Mouse (Mus musculus): ENCODE measurements around the gene Tgfa.

Tgfa gene

GRCm38 (mm10) chr6:86194941-86195932, at the start of gene Tgfa:
Gene Tgfa, plus strand, starts transcription at chr6:86195223.
- no peak for DNase-seq (ENCODE audit: low read depth)

- no peak for DNase-seq (ENCODE audit: low read depth)
Measured at GRCm38 (mm10) chr6:86148518-86148917, 46.5 kb upstream of the Tgfa start.

GRCm38 (mm10) chr6:86149001-86149400, 46.0 kb upstream of the Tgfa start:
- no peak for DNase-seq (ENCODE audit: low read depth)

- no peak for DNase-seq (ENCODE audit: low read depth)
Measured at GRCm38 (mm10) chr6:86152676-86153075, 42.3 kb upstream of the Tgfa start.

GRCm38 (mm10) chr6:86153436-86153990, 41.5 kb upstream of the Tgfa start:
- peak; percentile 46 for DNase-seq (ENCODE audit: low read depth)

- no peak for DNase-seq (ENCODE audit: low read depth)
Measured at GRCm38 (mm10) chr6:86154006-86154405, 41.0 kb upstream of the Tgfa start.

GRCm38 (mm10) chr6:86154481-86154880, 40.5 kb upstream of the Tgfa start:
- no peak for DNase-seq (ENCODE audit: low read depth)

- peak; percentile 36 for DNase-seq (ENCODE audit: low read depth)
Measured at GRCm38 (mm10) chr6:86157253-86158234, 37.5 kb upstream of the Tgfa start.

- no peak for DNase-seq (ENCODE audit: low read depth)
Measured at GRCm38 (mm10) chr6:86160878-86161277, 34.1 kb upstream of the Tgfa start.

- no peak for DNase-seq (ENCODE audit: low read depth)
Measured at GRCm38 (mm10) chr6:86161586-86161985, 33.4 kb upstream of the Tgfa start.

GRCm38 (mm10) chr6:86164028-86164427, 31.0 kb upstream of the Tgfa start:
- no peak for DNase-seq (ENCODE audit: low read depth)

- no peak for DNase-seq (ENCODE audit: low read depth)
Measured at GRCm38 (mm10) chr6:86166426-86166825, 28.6 kb upstream of the Tgfa start.

- DNase-seq (ENCODE audit: low read depth) = no peak
Measured at GRCm38 (mm10) chr6:86167851-86168250, 27.2 kb upstream of the Tgfa start.

GRCm38 (mm10) chr6:86169166-86169565, 25.9 kb upstream of the Tgfa start:
- no peak for DNase-seq (ENCODE audit: low read depth)

GRCm38 (mm10) chr6:86176236-86176635, 18.8 kb upstream of the Tgfa start:
- DNase-seq (ENCODE audit: low read depth) = no peak

GRCm38 (mm10) chr6:86176721-86177120, 18.3 kb upstream of the Tgfa start:
- no peak for DNase-seq (ENCODE audit: low read depth)

- no peak for DNase-seq (ENCODE audit: low read depth)
Measured at GRCm38 (mm10) chr6:86177331-86177982, 17.6 kb upstream of the Tgfa start.

- DNase-seq (ENCODE audit: low read depth) = peak; percentile 36
Measured at GRCm38 (mm10) chr6:86180617-86181016, 14.4 kb upstream of the Tgfa start.

GRCm38 (mm10) chr6:86182016-86182415, 13.0 kb upstream of the Tgfa start:
- no peak for DNase-seq (ENCODE audit: low read depth)

- DNase-seq (ENCODE audit: low read depth) = no peak
Measured at GRCm38 (mm10) chr6:86182626-86183025, 12.4 kb upstream of the Tgfa start.

GRCm38 (mm10) chr6:86186106-86186955, 8.7 kb upstream of the Tgfa start:
- no peak for DNase-seq (ENCODE audit: low read depth)

All from fibroblast of lung, adult 2 months (primary cell).